Mouse (Mus musculus) CD4-positive, CD25-positive, alpha-beta regulatory T cell, adult 2 months (primary cell): Measurements from ENCODE around the gene 2200002J24Rik.
"Not testable (repeated sequence)": the region's sequence is repeated elsewhere in the genome, so short reads cannot be mapped to it uniquely, and the experiment has no call there.

Experiments
- DNase-seq: peaks from one replicate; pipeline ENCODE4 v3.0.0-alpha.2; 2012; ENCODE audit warnings: low read depth, low spot score

2200002J24Rik gene

DNA sequence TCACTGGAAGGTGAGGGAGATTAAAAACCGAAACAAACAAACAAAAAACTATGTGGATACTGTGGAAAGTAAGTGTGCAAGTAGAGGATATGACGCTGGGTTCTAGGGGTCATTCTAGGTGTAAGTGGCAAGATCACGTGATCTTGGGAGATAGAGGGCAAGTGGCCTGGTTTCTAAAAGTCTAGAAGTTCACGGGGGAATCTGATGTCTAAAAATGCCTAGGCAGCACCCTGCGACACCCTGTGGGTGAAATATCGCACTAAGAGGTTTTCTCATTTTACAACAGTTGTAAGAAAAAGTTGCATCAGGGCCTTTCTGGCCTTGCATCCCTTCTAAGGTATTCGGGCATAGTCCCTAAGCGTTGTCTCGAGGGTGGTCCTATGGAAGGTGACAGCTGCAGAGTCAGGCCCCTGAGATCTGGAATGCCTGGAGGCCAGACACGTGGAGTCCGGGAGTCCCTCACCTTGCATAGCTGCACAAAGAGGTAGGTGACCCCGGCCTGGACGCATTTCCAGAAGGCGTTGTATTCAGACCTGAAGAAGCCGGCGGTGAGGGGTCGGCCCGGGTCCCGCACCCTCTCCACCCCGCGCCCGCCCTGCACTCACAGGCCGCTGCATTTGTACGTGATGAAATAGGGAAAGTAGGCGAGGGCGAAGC, 30.1 kb downstream of the 2200002J24Rik start:
- peak; percentile 24 for DNase-seq

DNA sequence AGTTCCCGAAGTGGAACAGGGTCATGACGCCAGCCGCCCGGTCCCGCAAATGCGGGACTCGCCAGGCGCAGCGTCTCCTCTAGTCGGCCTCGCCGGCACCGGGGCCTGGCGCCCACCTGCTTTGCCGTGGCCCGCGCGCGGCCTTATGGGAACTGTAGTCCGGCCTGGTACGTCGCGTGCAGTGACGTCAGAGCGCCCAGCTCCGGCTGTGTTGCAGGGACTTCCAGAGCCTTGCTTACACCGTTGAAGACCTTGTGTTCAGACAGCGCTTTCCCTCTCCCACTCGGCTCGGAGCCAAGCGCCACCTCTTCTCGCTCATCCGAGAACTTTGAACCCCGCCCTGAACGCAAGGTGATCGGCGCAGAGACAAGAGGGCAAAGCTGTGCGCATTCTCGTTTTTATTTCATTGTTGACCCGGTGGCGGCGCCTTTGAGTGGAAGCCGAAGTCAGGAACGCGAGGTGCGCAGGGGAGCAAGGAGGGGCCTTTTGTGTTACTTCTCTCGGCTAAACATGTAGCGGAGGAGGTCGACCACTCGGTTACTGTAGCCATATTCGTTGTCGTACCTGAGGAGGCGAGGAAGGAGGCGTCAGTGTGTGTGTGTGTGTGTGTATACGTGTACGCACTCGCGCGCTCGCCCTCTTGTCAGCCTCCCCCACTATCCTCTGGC, 30.8 kb downstream of the 2200002J24Rik start, which contains the start of gene Tmem147:
Gene Tmem147 (minus strand): TSS at position 145 of the 668 bp plus-strand sequence.
- peak; percentile 96 for DNase-seq

DNA sequence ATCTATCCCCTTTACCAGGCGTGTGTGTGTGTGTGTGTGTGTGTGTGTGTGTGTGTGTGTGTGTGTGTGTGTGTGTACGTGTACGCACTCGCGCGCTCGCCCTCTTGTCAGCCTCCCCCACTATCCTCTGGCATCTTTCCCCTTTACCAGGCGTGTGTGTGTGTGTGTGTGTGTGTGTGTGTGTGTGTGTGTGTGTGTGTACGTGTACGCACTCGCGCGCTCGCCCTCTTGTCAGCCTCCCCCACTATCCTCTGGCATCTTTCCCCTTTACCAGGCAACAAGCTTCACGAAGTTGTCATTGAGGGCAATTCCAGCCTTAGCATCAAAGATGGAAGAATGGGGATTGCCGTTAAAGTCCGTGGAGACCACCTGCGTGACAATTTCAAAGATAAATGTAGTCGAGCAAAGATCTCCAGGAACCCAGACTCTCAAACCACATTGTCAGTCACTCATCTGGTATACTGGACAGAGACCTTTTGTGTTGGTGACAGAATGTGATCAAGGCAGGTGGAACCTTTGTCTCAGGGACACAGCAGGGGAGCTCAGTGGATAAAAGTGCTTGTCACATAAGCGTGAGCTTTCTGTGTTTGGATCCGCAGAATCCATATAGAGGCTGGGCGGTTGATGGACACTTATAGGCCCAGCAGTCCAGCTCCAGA, 31.5 kb downstream of the 2200002J24Rik start:
- peak; percentile 11 for DNase-seq

DNA sequence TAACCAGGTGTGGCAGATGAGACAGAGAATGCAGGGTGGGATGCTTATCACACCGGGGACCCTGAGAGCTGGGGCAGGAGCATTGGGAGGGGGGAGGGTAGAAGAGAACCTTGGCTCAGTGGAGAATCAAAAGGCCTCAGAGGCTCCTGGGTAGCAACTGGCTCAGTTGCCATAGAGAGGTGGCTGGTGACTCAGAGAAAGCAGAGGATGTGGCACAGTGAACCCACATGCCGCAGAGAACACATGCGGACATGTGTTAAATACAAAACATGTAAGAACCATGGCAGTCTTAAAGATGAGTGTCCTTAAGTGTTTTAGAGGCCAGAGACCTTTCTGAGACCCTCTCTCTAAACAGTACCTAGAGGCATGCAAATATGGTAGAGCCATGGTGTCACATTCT, 37.5 kb downstream of the 2200002J24Rik start:
- DNase-seq, result no peak

DNA sequence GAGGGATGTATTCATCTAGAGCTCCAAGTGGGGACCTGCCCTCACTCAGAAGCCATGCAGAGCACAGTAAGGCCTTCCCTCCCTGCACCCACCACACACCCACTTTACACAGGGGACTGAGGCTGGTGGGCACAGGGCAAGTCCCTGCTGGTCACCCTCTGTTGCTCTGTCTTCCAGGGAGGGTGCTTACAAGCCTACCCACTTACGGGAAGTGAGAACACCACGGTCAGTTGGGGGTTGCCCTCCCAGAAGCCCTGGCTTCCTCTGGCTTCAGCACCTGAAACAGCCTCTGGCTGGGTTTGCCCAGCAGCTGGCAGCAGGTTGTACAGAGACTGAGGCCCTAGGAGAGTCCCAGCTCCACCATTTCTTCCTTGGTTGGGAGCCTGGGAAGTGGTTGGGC, 43.8 kb downstream of the 2200002J24Rik start:
- DNase-seq, result not testable (repeated sequence)

DNA sequence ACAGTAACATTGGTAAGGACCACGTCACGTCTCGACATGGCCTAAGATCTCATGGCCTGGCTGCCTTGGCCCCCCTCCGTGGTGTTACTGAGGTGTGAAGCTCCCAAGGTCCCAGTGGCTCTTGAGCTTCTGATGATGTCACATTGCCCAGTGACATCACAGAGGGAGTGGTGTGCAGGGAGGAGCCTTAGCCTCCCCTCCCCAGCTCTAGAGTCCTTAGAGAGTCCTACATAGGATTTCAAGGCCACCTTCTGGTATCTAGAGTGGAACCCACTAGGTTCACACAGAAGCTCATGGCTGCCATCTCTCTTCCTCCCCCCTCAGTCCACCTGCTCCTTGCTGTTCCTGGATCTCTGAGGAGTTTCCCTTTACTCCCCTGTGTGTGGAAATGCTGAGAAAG, 44.9 kb downstream of the 2200002J24Rik start, which contains the start of gene Gapdhs:
Gene Gapdhs (minus strand): TSS at position 65 of the 400 bp plus-strand sequence.
- not testable (repeated sequence) for DNase-seq

DNA sequence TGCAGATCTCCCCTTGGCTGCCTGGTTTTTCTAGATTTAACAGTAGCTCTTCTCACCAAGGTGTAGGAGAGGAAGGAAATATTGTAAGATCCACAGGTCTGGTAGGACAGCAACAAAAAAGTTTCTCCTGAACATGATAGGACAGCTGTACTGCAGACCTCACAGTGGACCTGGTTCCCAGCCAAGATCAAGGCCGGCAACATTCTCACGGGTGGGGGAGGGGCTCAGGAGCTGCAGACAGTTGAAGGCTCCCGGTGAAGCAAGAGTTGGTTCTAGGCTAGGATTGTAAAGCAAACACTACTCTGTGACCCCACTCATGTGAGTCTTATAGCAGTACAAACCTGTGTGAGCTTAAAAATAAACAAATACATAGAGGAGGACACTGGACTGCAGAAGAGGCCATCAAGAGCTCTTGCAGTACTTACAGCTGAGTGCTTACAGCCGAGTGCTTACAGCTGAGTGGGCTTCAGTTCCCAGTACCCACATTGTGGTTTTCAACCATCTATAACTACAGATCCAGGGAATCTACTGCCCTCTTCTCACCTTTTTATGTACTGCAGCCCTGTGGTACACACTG, 45.4 kb downstream of the 2200002J24Rik start:
- no peak for DNase-seq

DNA sequence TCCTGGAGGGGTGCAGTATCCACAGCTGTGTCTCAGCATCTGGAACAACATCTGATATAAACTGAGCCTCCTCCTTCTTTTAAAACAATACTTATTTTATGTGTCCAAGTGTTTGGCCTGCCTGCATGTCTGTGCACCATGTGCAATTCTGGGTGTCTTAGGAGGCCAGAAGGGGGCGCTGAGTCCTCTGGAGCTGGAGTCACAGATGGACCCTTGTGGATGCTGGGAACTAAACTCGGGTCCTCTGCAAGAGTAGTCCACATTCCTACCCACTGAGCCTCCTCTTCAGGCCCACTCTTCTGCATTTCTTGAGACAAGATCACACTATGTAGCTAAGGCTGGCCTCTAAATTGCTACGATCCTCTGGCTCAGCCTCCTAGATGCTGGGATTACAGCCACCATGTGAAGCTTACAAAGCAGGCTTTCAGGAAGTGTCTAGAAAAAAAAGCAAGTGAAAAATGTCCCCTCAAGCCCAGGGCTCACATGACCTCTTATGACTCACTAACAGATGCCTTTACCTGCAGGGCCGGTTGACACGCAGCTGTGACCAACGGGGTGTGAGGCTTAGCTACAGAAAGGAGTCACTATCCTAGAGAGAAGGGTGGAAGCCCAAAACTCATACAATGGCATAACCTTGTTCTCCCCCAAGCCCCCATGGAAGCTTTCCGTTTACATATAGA, 48.9 kb downstream of the 2200002J24Rik start:
- DNase-seq, result peak; percentile 14
